Mouse (Mus musculus): ENCODE data around the gene Fam187a.

Gene Fam187a

DNA sequence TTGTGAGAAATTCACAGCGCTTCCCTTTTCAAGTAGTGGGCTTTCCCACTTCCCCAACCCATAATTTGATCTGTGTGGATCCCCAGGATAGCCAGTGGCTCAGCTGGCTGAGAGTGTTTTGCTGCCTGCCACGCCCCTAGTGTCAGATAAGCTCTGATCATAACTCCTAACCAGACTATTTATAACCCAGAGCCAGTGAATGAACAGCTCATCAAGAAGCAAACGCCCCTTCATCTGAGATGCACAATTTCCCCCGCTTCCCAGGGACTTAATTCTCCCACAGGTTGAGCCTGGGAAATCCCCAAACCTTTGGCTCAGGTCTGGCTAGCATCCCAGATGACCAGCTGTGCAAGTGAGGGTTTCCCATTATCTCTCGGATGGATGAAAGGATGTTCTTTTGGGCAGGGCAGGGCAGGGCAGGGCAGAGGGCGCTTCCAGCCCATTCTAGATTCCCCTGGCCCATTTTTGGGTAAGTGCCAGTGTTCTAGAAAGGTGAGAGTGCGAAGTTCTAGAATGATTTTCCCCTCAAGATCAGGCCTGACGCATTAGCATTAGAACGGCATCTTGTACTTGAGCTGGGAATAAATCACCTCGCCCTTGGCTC is at the start of gene Fam187a:
Gene Fam187a (plus strand): TSS at position 554 of the 604 bp plus-strand sequence.
- DNase-seq, result no peak

DNA sequence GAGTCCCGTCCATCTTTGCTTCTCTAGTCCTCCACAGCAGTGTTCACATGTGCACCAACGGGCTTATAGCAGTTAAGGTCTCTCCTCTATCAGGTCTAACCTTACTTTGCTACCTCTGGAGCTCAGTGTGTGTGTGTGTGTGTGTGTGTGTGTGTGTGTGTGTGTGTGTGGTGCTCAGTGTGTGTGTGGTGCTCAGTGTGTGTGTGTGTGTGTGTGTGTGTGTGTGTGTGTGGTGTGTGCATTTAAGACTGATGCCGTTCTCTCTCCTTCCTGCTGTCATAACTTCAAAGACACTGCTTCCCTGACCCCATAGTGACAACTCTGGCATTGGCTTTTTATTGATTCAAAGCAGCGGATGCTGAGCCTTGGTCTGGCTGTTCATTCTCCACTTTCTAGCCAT is 49.4 kb upstream of the Fam187a start, which contains the start of gene Higd1b:
Gene Higd1b (plus strand): TSS at position 301 of the 400 bp plus-strand sequence.
- DNase-seq, result no peak

DNA sequence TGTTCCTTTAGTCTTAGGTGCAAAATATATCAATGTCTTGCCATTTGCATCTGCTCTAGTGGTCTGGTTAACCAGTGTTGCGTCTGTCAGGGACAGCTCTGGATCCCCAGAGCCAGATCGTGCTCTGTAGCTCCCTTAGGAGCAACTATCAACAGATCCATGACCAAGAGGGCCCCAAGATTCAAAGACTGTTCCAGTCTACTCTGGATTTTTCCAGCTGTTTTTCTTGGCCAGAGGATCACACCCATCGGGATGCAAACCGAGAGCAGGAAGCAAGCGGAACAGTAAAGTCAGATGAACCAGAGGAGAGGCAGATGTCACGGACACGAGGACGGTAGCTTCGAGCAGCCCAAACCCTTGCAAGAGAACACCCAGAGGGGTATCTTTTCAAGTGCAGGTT is 48.8 kb upstream of the Fam187a start:
- no peak for DNase-seq

DNA sequence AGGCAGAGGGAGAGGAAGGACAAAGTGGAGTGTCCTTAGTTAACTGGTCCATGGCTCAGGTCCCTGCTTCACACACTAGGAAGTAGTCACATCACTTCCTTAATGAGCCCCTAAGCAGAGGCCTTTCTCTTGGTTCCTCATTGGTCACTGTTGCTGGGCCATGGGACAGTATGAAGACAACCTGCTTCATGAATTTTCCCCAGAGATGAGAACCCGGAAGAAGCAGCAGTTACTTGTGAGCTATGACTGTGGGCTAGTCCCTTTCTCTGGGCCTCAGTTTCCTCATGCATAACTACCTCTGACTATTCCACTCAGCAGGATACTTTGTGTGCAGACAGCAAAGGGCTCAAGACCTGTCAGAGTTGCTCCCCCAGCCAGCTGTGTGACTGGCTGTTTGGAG is 47.6 kb upstream of the Fam187a start:
- no peak for DNase-seq

DNA sequence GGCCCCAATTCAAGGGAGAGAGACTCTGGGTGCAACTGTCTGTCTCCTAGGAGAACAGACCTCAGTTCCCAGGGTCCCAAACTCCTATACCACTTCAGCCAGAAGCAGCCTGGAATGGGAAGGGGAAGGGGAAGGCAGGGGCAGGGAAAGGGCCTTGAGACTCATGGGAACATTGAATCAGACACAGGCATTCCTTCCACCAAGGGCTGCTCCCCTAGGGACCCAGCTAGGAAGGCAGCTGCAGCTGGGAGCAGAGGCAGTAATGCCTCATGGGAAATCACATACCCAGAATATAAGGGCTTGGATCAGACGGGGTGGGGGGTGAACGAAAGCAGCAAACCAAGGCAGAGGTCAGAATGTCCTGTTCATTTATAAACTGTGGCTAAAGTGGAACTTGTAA is 46.8 kb upstream of the Fam187a start:
- no peak for DNase-seq

DNA sequence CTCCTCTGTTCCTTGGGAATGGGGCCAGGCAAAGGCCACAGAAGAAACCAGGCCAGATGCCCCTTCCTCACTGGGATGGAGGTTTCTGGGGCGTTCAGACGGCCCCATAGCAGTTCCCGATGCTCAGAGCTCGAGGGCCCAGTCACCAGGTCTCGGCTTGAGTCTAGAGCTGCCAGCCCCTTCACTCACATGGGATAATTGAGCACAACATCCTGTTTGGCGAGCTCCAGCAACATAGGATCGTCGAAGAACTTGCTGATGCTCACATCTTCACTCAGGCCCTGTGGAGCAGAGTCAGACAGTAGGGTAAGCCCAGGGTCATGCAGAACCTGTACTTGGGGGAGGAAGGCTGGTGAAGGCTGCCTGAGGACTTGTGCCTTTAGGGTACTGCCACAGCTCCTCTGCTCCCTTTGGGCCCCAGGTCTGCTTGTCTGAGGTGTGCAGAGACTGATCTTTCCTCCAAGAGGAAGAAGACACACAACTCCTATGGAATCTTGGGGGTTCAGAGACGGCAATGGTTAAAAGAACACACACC is 46.3 kb upstream of the Fam187a start:
- DNase-seq, result no peak

DNA sequence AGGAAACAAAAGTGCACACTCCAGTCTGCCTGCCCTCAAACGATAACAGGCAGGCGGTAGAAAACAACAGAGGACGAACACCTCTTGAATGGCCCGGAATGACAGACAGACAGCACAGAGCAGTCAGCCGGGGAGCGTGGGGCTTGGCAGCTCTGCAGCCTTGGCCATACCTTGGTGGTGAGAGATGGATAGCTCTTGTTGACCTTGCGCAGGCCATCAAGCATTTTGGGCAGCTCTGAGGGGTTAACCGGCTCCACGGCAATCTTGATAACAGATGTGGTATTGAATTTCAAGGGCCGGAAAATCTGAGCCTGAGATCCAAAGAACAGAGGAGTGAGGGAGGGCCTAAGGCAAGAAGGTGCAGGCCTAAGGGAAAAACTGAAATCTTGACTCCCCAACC is 39.0 kb upstream of the Fam187a start:
- DNase-seq, result no peak

DNA sequence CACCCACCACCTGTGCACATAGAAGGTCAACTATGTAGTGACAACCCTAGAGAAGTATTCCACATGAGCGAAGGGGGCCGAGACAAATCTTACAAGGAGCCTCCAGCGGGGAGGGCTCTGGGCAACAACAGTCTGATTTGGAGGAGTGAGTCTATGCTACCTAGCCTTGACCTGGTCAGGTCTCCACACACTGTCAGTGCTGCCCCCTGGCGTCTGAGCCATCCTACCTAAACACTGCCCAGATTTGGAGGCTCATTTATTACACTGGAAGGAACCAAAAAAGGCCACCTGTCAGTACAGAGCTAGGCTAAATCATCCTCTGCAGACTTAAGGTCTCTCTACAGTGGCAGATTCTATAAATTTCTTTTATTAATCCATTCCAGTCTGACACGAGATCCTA is 33.1 kb upstream of the Fam187a start:
- peak; percentile 59 for DNase-seq

DNA sequence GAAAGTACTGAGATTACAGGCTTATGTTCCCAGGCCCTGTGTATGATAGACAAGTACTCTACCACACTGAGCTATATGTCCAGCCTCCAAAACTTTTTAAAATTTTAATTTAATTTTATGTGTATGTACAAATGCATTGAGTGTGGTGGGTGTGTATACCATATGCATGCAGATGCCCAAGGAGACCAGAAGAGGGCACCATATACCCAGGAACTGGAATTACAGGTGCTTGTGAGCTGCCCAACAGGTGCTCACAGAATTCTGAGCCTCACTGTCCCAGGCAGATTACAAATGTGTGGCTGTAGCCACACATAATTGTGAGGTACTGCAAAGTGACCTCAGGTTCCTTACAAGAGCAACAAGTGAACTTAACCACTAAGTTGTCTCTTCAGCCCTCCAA is 31.2 kb upstream of the Fam187a start:
- no peak for DNase-seq

DNA sequence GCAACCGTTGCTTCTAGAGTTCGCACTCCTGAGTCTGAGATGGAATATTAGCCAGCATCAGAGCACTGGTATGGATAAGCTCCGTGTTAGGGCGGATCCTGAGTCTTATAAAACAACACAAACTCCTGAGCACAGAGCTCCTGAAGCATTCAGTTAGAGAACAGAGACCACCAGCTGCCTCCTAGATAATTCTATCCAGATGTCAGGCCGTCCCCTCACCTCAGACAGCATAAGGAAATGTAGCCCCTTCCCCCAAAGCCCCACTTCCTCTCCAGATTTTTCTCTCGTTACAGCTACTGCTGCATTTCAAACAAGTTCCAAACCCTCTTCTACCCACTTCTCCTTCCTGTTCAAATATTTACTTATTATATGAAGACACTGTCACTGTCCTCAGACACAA is 29.0 kb upstream of the Fam187a start:
- no peak for DNase-seq

DNA sequence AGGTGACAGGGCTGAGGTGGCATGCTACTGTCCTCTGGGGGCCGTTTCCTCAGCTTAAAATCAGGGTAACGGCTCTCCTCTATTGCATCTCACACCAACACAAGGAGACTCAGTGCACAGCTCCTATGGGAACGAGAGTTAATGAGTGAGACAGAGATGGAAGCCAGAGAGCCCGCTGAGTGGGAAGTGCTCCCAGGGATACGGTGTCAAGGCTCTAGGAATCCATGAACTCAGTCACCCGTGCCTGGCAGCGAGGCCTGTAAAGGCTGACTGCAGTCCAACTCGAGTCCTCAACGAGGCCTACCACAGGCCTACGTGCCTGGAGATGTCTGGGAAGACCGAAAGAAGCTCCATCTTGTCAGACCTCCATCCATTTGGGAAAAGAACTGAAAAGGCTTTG is 26.0 kb upstream of the Fam187a start:
- no peak for DNase-seq

DNA sequence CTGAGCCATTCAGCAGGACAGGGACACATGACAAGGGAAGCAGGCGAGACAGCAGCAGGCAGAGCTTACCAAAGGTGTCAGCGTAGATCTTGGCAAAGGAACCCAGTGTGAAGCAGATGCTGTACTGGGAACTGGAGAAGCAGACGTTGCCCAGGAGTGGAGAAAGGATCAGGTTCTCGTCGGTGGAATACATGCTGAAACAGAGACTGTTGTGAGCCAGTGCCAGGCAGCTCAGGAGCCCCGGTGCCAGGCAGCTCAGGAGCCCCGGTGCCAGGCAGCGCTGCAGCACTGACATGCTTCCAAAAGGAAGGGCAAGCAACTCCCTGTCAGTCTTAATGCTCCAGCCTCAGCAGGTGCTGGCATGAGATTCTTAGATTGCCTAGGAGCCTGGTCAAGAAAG is 25.0 kb upstream of the Fam187a start:
- peak; percentile 29 for DNase-seq

DNA sequence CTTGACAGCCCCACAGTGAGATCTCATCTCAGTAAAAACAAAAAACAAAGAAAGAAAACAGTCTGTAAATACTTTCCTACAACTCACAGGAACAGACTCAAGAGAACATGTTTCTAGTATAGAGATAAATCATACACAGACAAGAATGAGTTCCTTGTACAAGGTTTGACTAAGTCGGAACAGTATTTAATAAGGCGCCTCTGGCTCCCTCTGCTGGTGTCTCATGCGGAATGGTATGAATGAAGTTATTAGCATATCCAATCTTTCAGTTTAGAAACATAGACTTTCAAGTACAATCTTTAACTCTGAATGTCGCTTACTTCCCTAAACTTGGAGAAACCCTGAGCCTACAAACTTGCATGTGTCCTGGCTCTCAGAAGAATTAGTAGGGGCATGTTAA is 20.7 kb upstream of the Fam187a start:
- peak; percentile 66 for DNase-seq

DNA sequence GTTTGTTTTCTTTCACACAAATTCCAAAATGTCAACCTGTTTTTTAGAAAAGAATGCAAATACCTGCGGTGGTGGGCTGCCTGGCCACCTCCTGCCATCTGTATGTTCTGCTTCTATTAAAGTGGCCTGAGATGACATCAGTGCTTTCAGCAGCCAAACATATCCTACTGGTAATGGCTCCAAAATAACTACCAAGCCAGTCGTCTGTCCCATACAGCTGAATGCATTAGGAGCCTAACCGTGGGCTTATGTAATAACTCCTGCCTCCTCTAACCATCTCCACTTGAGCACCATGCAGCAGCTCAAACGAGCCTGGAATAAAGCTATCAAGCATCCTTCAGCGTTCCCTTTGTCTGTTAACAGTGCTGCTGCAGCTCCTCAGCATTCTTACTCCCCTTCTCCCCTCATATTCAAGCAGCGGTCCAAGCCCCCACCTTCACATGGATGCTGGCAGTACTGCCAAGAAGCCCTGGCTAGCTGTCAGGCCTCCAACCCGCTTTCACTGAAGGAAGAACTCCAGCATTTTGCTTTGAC is 10.1 kb upstream of the Fam187a start:
- DNase-seq, result peak; percentile 70

DNA sequence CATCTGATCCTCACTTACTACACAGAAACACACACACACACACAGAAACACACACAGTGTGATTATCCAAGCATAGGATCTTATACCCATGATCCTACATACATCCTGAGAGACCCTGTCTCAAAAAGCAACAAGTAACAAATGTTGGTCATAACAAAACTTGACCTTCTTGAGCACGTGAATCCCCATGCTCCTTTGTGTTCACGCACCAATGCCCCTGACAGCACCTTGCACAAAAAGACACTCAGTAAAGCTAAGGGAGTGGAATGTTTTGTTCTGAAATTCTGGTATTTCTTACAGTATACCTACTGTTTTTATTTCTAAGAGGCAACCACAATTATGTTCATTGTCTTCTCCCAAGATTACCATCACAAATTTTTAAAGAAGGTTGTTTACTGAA is 5.4 kb upstream of the Fam187a start:
- DNase-seq, result no peak

DNA sequence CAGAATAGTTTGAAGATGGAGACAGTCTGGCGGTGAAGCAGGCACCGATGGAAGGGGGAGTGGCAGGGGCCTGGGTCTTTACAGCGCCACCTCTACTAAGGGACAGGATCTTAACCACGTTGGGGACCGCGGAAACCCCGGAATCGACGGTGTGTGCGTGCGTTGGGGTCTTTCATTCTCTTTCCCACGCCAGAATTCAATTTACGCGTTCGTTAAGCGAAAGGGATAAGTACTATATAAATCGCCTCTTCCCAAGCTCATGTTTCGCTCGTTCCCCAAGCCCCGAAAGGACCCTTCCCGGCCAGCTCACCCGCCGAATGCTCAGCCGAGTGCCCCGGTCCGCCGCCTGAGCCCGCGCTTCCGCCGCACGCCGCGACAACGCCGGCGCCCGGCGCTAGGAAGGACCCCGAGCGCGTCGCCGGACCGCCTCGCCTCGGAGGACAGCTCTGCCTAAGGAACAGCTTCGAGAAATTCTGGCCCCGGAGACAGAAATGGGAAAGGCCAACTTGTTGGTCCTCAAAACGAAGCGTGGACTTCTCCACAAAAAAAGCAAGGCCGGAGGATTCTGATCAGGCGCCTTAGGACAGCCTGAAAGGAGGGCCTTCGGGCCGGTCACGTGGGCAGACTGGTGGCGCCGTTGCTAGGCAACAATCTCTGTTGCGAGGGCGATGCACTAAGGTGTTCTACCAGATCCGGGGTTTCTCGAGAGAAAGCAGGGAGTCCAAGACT is 4.2 kb upstream of the Fam187a start, which contains the start of the genes Eftud2 and Ccdc103:
Gene Eftud2 (minus strand): TSS at position 401 of the 729 bp plus-strand sequence.
Gene Ccdc103 (plus strand): TSS at position 620 of the 729 bp plus-strand sequence.
- DNase-seq, result peak; percentile 95

DNA sequence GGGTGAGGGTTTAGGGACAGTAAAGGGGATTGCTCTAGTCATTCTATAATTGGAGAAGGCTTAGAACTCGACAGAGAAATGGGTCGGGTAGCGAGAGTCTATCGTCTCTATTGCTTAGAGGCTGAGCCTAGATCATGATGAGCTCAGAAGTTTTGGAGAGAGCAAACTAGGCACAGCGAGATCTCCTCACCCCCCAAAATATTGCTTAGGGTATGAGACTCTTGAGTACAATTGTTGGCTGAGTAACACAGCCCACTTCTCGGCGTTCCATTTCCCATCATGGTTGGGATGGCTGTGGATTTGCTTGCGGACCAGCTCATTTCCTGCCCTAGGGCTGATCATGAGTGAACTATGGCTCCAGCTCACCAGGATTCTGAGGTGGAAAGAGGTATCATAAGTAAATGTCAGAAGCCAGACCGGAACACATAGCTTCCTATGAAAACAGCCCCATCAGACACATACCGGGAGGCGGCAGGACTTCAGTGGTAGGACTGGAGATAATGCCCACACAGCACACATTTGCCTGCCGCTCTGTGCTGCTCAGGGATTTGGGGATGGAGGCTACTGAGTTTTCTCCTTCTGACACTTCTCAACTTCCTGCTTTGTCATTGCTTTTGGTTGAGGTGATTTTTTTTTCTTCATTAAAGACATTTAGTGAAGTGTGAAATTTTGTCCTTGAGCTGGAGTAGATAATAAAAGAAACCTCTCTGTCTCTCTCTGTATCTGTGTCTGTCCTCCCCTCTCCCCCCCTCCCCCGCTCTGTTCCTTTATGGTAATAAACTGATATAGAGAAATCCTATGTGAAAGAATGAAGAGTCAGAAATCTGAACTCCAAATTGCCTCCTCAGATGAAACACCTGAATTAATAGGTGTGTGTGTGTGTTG is 3.4 kb upstream of the Fam187a start:
- DNase-seq, result no peak

DNA sequence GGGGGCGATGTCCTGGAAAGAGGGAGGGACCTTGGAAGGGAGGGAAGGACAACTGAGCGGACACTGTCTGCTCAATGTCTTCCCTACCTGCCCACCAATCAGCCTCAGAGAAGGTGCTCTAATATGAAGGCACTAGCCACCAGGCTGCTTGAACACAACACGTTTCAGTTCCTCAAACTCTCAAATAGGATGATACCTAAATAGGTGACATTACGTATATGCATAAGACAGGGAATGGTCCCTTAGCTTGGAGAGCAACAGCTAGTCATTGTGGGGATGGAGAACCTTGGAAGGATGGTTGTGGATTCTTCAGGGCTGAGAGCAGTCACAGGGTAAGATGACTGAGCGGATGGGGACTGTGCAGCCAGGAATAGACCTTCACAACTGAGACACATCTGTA is 2.5 kb downstream of the Fam187a start:
- DNase-seq, result no peak

DNA sequence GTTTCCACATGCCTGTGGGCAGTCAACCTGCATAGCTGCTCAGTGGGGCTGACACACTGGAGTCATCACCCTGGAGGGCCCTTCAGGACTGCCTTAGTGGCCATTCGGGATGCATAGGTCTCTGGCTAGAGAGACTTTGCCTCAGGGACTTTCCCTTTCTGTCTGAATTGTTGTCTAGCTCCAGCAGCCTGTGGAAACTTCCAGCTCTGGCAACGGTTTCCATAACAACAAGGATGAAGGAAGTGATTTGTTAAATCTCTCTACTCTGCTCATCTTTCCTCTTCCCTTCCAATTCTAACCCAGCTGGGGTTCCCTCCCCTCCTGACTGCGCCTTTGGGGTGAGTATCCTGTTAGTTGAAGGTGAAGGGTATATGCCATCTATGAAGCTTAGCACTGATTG is 3.2 kb downstream of the Fam187a start:
- no peak for DNase-seq

DNA sequence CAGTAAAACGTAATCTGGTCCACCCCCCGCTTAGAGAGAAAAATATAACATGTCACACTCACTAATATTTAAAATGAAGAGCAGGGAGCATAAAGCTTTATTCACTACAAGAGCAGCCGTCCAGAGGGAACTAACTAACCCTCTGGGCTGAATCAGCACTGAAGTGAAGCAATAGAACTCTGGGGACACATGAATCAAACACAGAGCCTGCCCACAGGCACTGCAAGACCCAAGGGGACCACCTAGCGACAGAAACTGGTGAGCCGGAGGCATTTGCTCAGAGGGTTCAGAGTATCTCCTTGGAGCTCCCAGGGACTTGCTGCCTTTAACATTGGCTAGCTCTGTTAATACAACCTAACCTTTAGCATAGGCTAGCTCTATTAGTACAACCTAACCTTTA is 5.1 kb downstream of the Fam187a start:
- DNase-seq, result no peak

DNA sequence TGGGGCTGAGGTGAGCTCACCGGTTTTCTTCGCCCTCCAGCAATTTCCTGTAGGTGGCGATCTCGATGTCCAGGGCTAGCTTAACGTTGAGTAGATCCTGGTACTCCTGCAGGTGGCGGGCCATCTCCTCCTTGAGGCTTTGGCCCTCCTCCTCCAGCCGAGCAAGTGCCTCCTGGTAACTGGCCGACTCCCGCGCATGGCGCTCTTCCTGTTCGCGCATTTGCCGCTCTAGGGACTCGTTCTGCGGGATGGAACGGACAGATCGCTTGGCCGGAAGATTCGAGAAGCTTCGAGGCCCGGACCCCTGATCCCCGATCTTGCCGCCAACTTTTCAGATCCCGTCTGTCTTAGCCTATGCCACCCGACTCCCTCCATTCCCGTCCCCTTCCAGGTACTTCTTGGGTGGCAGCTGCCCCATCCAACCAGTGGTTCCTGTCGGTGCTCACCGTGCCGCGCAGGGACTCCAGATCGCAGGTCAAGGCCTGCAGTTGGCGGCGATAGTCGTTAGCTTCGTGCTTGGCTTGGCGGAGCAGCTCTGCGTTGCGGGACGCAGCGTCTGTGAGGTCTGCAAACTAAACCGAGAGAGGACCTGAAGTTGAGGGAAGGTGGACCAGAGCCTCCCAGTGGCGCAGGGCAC is 8.2 kb downstream of the Fam187a start:
- DNase-seq, result peak; percentile 59

DNA sequence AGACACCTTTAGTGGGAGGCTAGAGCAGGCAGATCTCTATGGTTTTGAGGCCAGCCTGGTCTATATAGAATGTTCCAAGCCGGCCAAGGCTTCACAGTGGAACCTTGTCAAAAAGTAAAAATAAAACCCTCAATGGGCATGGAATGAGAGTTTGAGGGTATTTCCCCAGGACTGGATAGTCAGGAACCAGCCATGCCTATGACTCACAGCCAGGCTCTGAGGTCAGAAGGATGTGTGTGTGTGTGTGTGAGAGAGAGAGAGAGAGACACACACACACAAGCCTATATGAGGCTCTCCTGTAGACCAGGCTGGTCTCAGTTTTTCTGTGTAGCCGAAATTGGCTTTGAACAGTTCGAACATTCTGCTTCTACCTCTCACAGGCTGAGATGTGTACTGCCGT is 9.7 kb downstream of the Fam187a start:
- no peak for DNase-seq

DNA sequence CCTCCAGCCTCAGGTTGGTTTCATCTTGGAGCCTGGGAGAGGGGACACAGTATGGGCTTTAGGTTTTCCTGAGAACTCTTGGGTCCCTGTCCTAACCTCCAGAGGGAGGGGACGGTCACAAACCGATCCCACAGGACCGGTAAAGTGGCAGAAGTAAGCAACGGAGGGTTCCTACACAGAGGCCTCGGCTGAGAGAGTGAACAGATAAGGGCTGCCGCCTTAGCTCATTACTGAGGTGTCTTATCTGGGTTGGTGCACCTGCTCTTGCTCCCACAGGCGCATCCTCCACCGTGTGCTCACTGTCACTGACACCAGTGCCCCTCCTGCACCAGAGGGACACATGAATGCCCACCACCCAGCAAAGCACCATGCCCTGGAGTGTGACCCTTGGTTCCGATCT is 10.8 kb downstream of the Fam187a start:
- no peak for DNase-seq
